Mouse (Mus musculus): Measurements from ENCODE around the gene Zfyve28.

GRCm38 (mm10) chr5:34278058-34278457, 10.2 kb downstream of the Zfyve28 start:
- TF ChIP-seq CTCF (IDR thresholded peaks at IDR 0.05; ENCODE audit: control insufficient read depth, insufficient read depth, low read length) (no peak), POLR2A (IDR thresholded peaks at IDR 0.05; ENCODE audit: borderline replicate concordance, control insufficient read depth, low read depth, low read length) (no peak)
